Mouse (Mus musculus): ENCODE measurements around the gene Olfr512. TPM values are rescaled to one million over a fixed set of nuclear protein-coding genes. Genes with fewer than 3 reads are reported as not detected.

Gene Olfr512
- not detected in 2 replicates for polyA plus RNA-seq (2015; fragmentation: Nextera tagmentation; extraction: Ambion mirVana)

DNA sequence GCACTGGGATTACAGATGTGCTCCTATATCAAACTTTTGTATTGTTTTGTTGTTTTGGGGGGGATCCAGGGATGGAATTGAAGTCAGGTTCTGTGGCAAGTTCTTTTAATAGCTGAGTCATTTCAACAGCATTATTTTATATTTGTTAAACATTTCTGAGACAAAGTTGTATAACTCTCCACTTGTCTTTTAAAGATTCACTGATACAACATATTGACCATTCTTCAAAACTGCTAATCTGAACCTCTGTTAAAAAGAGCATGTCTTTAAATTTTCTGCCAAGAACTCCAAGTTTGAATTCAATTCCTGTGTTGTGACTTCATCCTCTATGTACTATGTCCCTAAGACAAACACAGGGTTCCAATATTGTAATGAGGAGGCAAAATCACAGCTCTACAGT, at the start of gene Olfr512:
Olfr512 (plus strand) TSS at position 301 of the 400 bp plus-strand sequence.
- TF ChIP-seq CTCF (IDR thresholded peaks at IDR 0.05; ENCODE audit: low read depth) = no peak
- H3K4me1 ChIP-seq (replicated peaks; ENCODE audit: control insufficient read depth, insufficient read depth, low read length) = no peaks in the 10 kb centered on the region
- no peak within 1 kb of the TSS for H3K4me3 ChIP-seq (ENCODE audit: low read depth, low read length)
- no peak for ATAC-seq
- H3K27me3 ChIP-seq (replicated peaks; ENCODE audit: control insufficient read depth, insufficient read depth, low read length) = no peaks in the 10 kb centered on the region
- H3K9ac ChIP-seq (ENCODE audit: low read depth, low read length) = no peak within 1 kb of the TSS
- H3K9me3 ChIP-seq (ENCODE audit: control insufficient read depth) = no peaks in the 10 kb centered on the region
- H3K27ac ChIP-seq (ENCODE audit: low read depth, low read length) = no peak within 1 kb of the TSS
- H3K4me2 ChIP-seq (replicated peaks; ENCODE audit: low read depth) = no peak within 1 kb of the TSS
- no peaks in the 10 kb centered on the region for H3K36me3 ChIP-seq (ENCODE audit: control insufficient read depth, insufficient read depth)

- no peaks in the 10 kb centered on the region for H3K9me3 ChIP-seq (ENCODE audit: control insufficient read depth)
- no peak within 1 kb of the TSS for H3K9ac ChIP-seq (ENCODE audit: low read depth, low read length)
- no peaks in the 10 kb centered on the region for H3K4me1 ChIP-seq (replicated peaks; ENCODE audit: control insufficient read depth, insufficient read depth, low read length)
- H3K27ac ChIP-seq (ENCODE audit: low read depth, low read length) = no peak within 1 kb of the TSS
- no peak within 1 kb of the TSS for H3K4me2 ChIP-seq (replicated peaks; ENCODE audit: low read depth)
- no peak for TF ChIP-seq CTCF (IDR thresholded peaks at IDR 0.05; ENCODE audit: low read depth)
- no peak within 1 kb of the TSS for H3K4me3 ChIP-seq (ENCODE audit: low read depth, low read length)
- 95% methylated on average over 1 of the region's 1 CpGs for WGBS
- H3K36me3 ChIP-seq (ENCODE audit: control insufficient read depth, insufficient read depth) = no peaks in the 10 kb centered on the region
- ATAC-seq = no peak
- H3K27me3 ChIP-seq (replicated peaks; ENCODE audit: control insufficient read depth, insufficient read depth, low read length) = no peaks in the 10 kb centered on the region
Observed at GRCm38 (mm10) chr7:108666118-108666517, 47.0 kb upstream of the Olfr512 start, which contains the start of gene Olfr510. TSS of gene Olfr510 (plus strand) at chr7:108666418.

DNA sequence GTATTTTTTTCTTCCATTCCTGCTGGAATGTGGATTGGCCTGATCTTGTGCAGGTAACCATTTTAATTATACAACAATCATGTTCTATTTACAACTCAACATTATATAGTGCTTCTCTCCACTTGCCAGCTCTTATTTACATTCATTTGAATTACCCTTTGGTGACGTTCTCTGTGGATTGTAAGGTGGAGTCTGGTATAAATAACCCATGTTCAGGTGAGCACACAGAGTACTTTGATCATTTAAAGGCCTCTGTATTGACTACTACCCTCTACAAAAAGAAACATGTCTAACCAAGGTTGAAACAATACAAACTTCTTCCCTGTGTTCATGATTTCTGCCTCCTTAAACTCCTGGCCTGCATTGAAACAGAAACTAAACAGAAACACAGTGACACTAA, 42.1 kb upstream of the Olfr512 start:
- TF ChIP-seq CTCF (IDR thresholded peaks at IDR 0.05; ENCODE audit: low read depth) = no peak
- ATAC-seq = peak; percentile 69
- Histone ChIP-seq H3K9ac (ENCODE audit: low read depth, low read length) (no peak overlapping the region), H3K4me2 (replicated peaks; ENCODE audit: low read depth) (no peak overlapping the region), H3K4me3 (ENCODE audit: low read depth, low read length) (no peak overlapping the region), H3K27ac (ENCODE audit: low read depth, low read length) (no peak overlapping the region), H3K27me3 (replicated peaks; ENCODE audit: control insufficient read depth, insufficient read depth, low read length) (no peaks in the 10 kb centered on the region), H3K36me3 (ENCODE audit: control insufficient read depth, insufficient read depth) (no peaks in the 10 kb centered on the region), H3K9me3 (ENCODE audit: control insufficient read depth) (no peaks in the 10 kb centered on the region), H3K4me1 (replicated peaks; ENCODE audit: control insufficient read depth, insufficient read depth, low read length) (no peaks in the 10 kb centered on the region)
- WGBS = 34% methylated on average over 1 of the region's 1 CpGs

- no peak for TF ChIP-seq CTCF (IDR thresholded peaks at IDR 0.05; ENCODE audit: low read depth)
- Histone ChIP-seq H3K9me3 (ENCODE audit: control insufficient read depth) (no peaks in the 10 kb centered on the region), H3K4me3 (ENCODE audit: low read depth, low read length) (no peak overlapping the region), H3K27me3 (replicated peaks; ENCODE audit: control insufficient read depth, insufficient read depth, low read length) (no peaks in the 10 kb centered on the region), H3K36me3 (ENCODE audit: control insufficient read depth, insufficient read depth) (no peaks in the 10 kb centered on the region), H3K4me1 (replicated peaks; ENCODE audit: control insufficient read depth, insufficient read depth, low read length) (no peaks in the 10 kb centered on the region), H3K27ac (ENCODE audit: low read depth, low read length) (no peak overlapping the region), H3K4me2 (replicated peaks; ENCODE audit: low read depth) (no peak overlapping the region), H3K9ac (ENCODE audit: low read depth, low read length) (no peak overlapping the region)
- 75% methylated on average over 4 of the region's 4 CpGs for WGBS
- ATAC-seq = no peak
Observed at GRCm38 (mm10) chr7:108678886-108679285, 34.2 kb upstream of the Olfr512 start.

- H3K9ac ChIP-seq (ENCODE audit: low read depth, low read length) = no peak within 1 kb of the TSS
- TF ChIP-seq CTCF (IDR thresholded peaks at IDR 0.05; ENCODE audit: low read depth) = no peak
- ATAC-seq = no peak
- no peaks in the 10 kb centered on the region for H3K9me3 ChIP-seq (ENCODE audit: control insufficient read depth)
- 56% methylated on average over 1 of the region's 1 CpGs for WGBS
- H3K27ac ChIP-seq (ENCODE audit: low read depth, low read length) = no peak within 1 kb of the TSS
- H3K4me2 ChIP-seq (replicated peaks; ENCODE audit: low read depth) = no peak within 1 kb of the TSS
- H3K36me3 ChIP-seq (ENCODE audit: control insufficient read depth, insufficient read depth) = no peaks in the 10 kb centered on the region
- H3K27me3 ChIP-seq (replicated peaks; ENCODE audit: control insufficient read depth, insufficient read depth, low read length) = no peaks in the 10 kb centered on the region
- H3K4me3 ChIP-seq (ENCODE audit: low read depth, low read length) = no peak within 1 kb of the TSS
- H3K4me1 ChIP-seq (replicated peaks; ENCODE audit: control insufficient read depth, insufficient read depth, low read length) = no peaks in the 10 kb centered on the region
Observed at GRCm38 (mm10) chr7:108750673-108751072, 37.6 kb downstream of the Olfr512 start, which contains the start of gene Olfr513. TSS of gene Olfr513 (plus strand) at chr7:108750973.

- no peak overlapping the region for H3K4me3 ChIP-seq (ENCODE audit: low read depth, low read length)
- H3K4me1 ChIP-seq (replicated peaks; ENCODE audit: control insufficient read depth, insufficient read depth, low read length) = no peaks in the 10 kb centered on the region
- 28% methylated on average over 3 of the region's 3 CpGs for WGBS
- no peak for ATAC-seq
- no peak overlapping the region for H3K4me2 ChIP-seq (replicated peaks; ENCODE audit: low read depth)
- no peak overlapping the region for H3K27ac ChIP-seq (ENCODE audit: low read depth, low read length)
- H3K27me3 ChIP-seq (replicated peaks; ENCODE audit: control insufficient read depth, insufficient read depth, low read length) = no peaks in the 10 kb centered on the region
- H3K9me3 ChIP-seq (ENCODE audit: control insufficient read depth) = no peaks in the 10 kb centered on the region
- no peak for TF ChIP-seq CTCF (IDR thresholded peaks at IDR 0.05; ENCODE audit: low read depth)
- no peaks in the 10 kb centered on the region for H3K36me3 ChIP-seq (ENCODE audit: control insufficient read depth, insufficient read depth)
- no peak overlapping the region for H3K9ac ChIP-seq (ENCODE audit: low read depth, low read length)
Observed at GRCm38 (mm10) chr7:108760411-108760810, 47.3 kb downstream of the Olfr512 start.

Other genes with a start within 250 kb of the Olfr512 start
- gene Olfr498, start 248.0 kb upstream of the Olfr512 start, polyA plus RNA-seq (2015; fragmentation: Nextera tagmentation; extraction: Ambion mirVana) = not detected in 2 replicates
- gene Olfr502, start 188.3 kb upstream of the Olfr512 start, polyA plus RNA-seq (2015; fragmentation: Nextera tagmentation; extraction: Ambion mirVana) = not detected in 2 replicates
- not detected in 2 replicates for gene Olfr503, start 168.8 kb upstream of the Olfr512 start, polyA plus RNA-seq (2015; fragmentation: Nextera tagmentation; extraction: Ambion mirVana)
- not detected in 2 replicates for gene Olfr504, start 147.5 kb upstream of the Olfr512 start, polyA plus RNA-seq (2015; fragmentation: Nextera tagmentation; extraction: Ambion mirVana)
- gene Olfr506, start 102.5 kb upstream of the Olfr512 start, polyA plus RNA-seq (2015; fragmentation: Nextera tagmentation; extraction: Ambion mirVana) = not detected in 2 replicates
- gene Olfr507, start 91.5 kb upstream of the Olfr512 start, polyA plus RNA-seq (2015; fragmentation: Nextera tagmentation; extraction: Ambion mirVana) = not detected in 2 replicates
- not detected in 2 replicates for gene Olfr508, start 83.3 kb upstream of the Olfr512 start, polyA plus RNA-seq (2015; fragmentation: Nextera tagmentation; extraction: Ambion mirVana)
- gene Olfr509, start 61.4 kb upstream of the Olfr512 start, polyA plus RNA-seq (2015; fragmentation: Nextera tagmentation; extraction: Ambion mirVana) = not detected in 2 replicates
- gene Olfr510, start 46.9 kb upstream of the Olfr512 start, polyA plus RNA-seq (2015; fragmentation: Nextera tagmentation; extraction: Ambion mirVana) = not detected in 2 replicates
- not detected in 2 replicates for gene Olfr513, start 37.7 kb downstream of the Olfr512 start, polyA plus RNA-seq (2015; fragmentation: Nextera tagmentation; extraction: Ambion mirVana)
- not detected in 2 replicates for gene Olfr514, start 112.7 kb downstream of the Olfr512 start, polyA plus RNA-seq (2015; fragmentation: Nextera tagmentation; extraction: Ambion mirVana)
- not detected in 2 replicates for gene Olfr516, start 137.2 kb downstream of the Olfr512 start, polyA plus RNA-seq (2015; fragmentation: Nextera tagmentation; extraction: Ambion mirVana)
- gene Olfr517, start 159.1 kb downstream of the Olfr512 start, polyA plus RNA-seq (2015; fragmentation: Nextera tagmentation; extraction: Ambion mirVana) = not detected in 2 replicates
- gene Olfr518, start 171.7 kb downstream of the Olfr512 start, polyA plus RNA-seq (2015; fragmentation: Nextera tagmentation; extraction: Ambion mirVana) = not detected in 2 replicates
- gene Olfr519, start 181.1 kb downstream of the Olfr512 start, polyA plus RNA-seq (2015; fragmentation: Nextera tagmentation; extraction: Ambion mirVana) = not detected in 2 replicates
- gene Nlrp10, start 216.9 kb downstream of the Olfr512 start, polyA plus RNA-seq (2015; fragmentation: Nextera tagmentation; extraction: Ambion mirVana) = 0.04 and 0.07 TPM in 2 replicates
- 57.5 and 64.5 TPM in 2 replicates for gene Eif3f, start 221.1 kb downstream of the Olfr512 start, polyA plus RNA-seq (2015; fragmentation: Nextera tagmentation; extraction: Ambion mirVana)
- 1.1 and 1.4 TPM in 2 replicates for gene Tub, start 237.0 kb downstream of the Olfr512 start, polyA plus RNA-seq (2015; fragmentation: Nextera tagmentation; extraction: Ambion mirVana)